Mouse (Mus musculus) MEL (cell line): ENCODE results near the gene Zfp655.

ENCODE experiments used
- CHD1 ChIP-seq: IDR thresholded peaks from 2 replicates; pipeline ENCODE4 v1.6.1; 2012; ENCODE audit warnings: low read depth, mild to moderate bottlenecking, inconsistent platforms, low read length, improper control_type of control experiment
- CTCF ChIP-seq, 3 experiments: IDR thresholded peaks in 2 of 3; conservative IDR thresholded peaks in 1 of 3; 2 replicates each; pipeline ENCODE4 v1.5.1; 2011 to 2012; ENCODE audit warnings: low read length in 3 of 3, low read depth in 2 of 3, mild to moderate bottlenecking in 2 of 3, improper control_type of control experiment in 1 of 3, inconsistent platforms in 1 of 3, mixed read lengths in 1 of 3, moderate library complexity in 1 of 3; ENCODE audit not compliant: control insufficient read depth in 1 of 3, insufficient read depth in 1 of 3, poor library complexity in 1 of 3, severe bottlenecking in 1 of 3
- ETS1 ChIP-seq: IDR thresholded peaks from 2 replicates; pipeline ENCODE4 v1.6.1; 2012; ENCODE audit warnings: low read depth, mild to moderate bottlenecking, inconsistent platforms, low read length, improper control_type of control experiment, moderate library complexity
- HCFC1 ChIP-seq: IDR thresholded peaks from 2 replicates; pipeline ENCODE4 v1.6.1; 2012; ENCODE audit warnings: low read depth, mild to moderate bottlenecking, inconsistent platforms, low read length, improper control_type of control experiment, moderate library complexity
- KAT2A ChIP-seq: conservative IDR thresholded peaks from 2 replicates; pipeline ENCODE4 v1.6.1; 2012; ENCODE audit warnings: low read depth, low read length, improper control_type of control experiment, inconsistent platforms
- MAFK ChIP-seq: IDR thresholded peaks from 2 replicates; pipeline ENCODE4 v1.6.1; 2011; ENCODE audit warnings: low read depth, mild to moderate bottlenecking, low read length, improper control_type of control experiment, borderline replicate concordance
- POLR2A ChIP-seq, 2 experiments: IDR thresholded peaks; 2 replicates each; pipeline ENCODE4 v1.6.1; 2011 to 2012; ENCODE audit warnings: low read length in 2 of 2, mild to moderate bottlenecking in 2 of 2, control low read depth in 1 of 2, improper control_type of control experiment in 1 of 2, low read depth in 1 of 2, moderate library complexity in 1 of 2; ENCODE audit not compliant: control insufficient read depth in 1 of 2, insufficient read depth in 1 of 2, poor library complexity in 1 of 2
- RAD21 ChIP-seq: IDR thresholded peaks from 2 replicates; pipeline ENCODE4 v1.6.1; 2011; ENCODE audit warnings: mild to moderate bottlenecking, low read depth, low read length, improper control_type of control experiment
- TAL1 ChIP-seq: IDR thresholded peaks from 2 replicates; pipeline ENCODE4 v1.6.1; 2012; ENCODE audit warnings: mild to moderate bottlenecking, inconsistent platforms, low read length, moderate library complexity, mixed read lengths
- ZC3H11A ChIP-seq: IDR thresholded peaks from 2 replicates; pipeline ENCODE4 v1.6.1; 2012; ENCODE audit warnings: low read depth, mild to moderate bottlenecking, inconsistent platforms, low read length, improper control_type of control experiment
- ZNF384 ChIP-seq: IDR thresholded peaks from 2 replicates; pipeline ENCODE4 v1.6.1; 2012; ENCODE audit warnings: low read depth, mild to moderate bottlenecking, inconsistent platforms, low read length, improper control_type of control experiment

DNA sequence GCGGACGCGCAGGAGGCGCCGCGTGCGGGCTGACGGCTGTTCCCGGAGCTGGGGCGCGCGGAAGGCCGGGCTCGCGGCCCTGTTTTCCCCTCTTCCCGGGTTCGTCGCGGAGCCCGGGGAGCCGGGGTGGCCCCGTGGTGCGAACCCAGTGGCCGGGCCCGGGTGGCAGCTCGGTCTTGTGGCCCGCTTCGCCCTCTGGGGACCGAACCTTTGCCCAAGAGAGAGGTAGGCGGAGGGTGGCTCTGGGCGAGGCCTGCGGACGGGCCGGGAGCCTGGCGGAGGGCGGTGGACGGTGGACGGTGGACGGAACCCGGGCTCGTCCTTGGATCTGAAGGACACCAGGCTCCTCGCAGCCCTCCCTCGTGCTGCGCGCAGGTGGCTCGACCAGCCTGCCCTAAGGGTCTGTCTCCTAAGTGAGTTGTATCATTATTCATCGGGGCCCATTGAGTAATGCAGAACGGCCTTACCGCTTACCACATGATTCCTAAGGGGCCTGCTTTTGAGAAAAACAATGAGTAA lies 437 bp downstream of the Zfp655 start:
- TF ChIP-seq CTCF (IDR thresholded peaks at IDR 0.05 in 2 of 3, conservative IDR thresholded peaks at IDR 0.05 in 1 of 3; ENCODE audit: control insufficient read depth in 1 of 3, insufficient read depth in 1 of 3, low read depth in 2 of 3, low read length in 3 of 3, poor library complexity in 1 of 3, severe bottlenecking in 1 of 3) = no peak
- no peak for TF ChIP-seq POLR2A (IDR thresholded peaks at IDR 0.05; ENCODE audit: control insufficient read depth in 1 of 2, insufficient read depth in 1 of 2, low read depth in 1 of 2, low read length in 2 of 2, poor library complexity in 1 of 2)
- no peak for TF ChIP-seq RAD21
- TF ChIP-seq MAFK = no peak
- no peak for TF ChIP-seq ETS1
- TF ChIP-seq CHD1 = no peak
- TF ChIP-seq ZC3H11A = no peak
- TF ChIP-seq ZNF384 = no peak
- TF ChIP-seq TAL1 = no peak
- no peak for TF ChIP-seq HCFC1
- no peak for TF ChIP-seq KAT2A
